Mouse (Mus musculus) heart, adult 18-20 months (tissue): ENCODE measurements at regions not wholly inside any gene's neighbourhood (a gene's known extent, or its start where the extent isn't known, plus 50 kb on each side); places are given as distances from the start of the nearest gene placed in this dataset.

ENCODE experiments used
- DNase-seq, 2 experiments: peaks; one replicate each; pipeline ENCODE4 v3.0.0; 2021 to 2022; ENCODE audit warnings: mixed read lengths in 1 of 2

GRCm38 (mm10) chr13:26457487-26458253 is 312.3 kb downstream of the Hdgfl1 start:
- no peak for DNase-seq

GRCm38 (mm10) chr13:26426639-26427038 is 343.3 kb downstream of the Hdgfl1 start:
- no peak for DNase-seq

GRCm38 (mm10) chr13:26424513-26424912 is 345.5 kb downstream of the Hdgfl1 start:
- DNase-seq = no peak

- DNase-seq = peak; percentile 4 to 12
Observed at GRCm38 (mm10) chr13:26405757-26406156, 364.2 kb downstream of the Hdgfl1 start.

- DNase-seq = peak in 1 of 2 experiments; percentile 41
Observed at GRCm38 (mm10) chr13:26404707-26405106, 365.3 kb downstream of the Hdgfl1 start.

GRCm38 (mm10) chr13:26387861-26388621 is 381.9 kb downstream of the Hdgfl1 start:
- DNase-seq = no peak

- no peak for DNase-seq
Observed at GRCm38 (mm10) chr13:26382631-26383030, 387.3 kb downstream of the Hdgfl1 start.

- no peak for DNase-seq
Observed at GRCm38 (mm10) chr13:26382154-26382553, 387.8 kb downstream of the Hdgfl1 start.

- DNase-seq = no peak
Observed at GRCm38 (mm10) chr13:26375546-26375945, 394.4 kb downstream of the Hdgfl1 start.

- DNase-seq = peak; percentile 26 to 43
Observed at GRCm38 (mm10) chr13:26365911-26366310, 404.1 kb downstream of the Hdgfl1 start.

- DNase-seq = peak; percentile 11 to 50
Observed at GRCm38 (mm10) chr13:26356341-26356740, 413.6 kb downstream of the Hdgfl1 start.

- DNase-seq = no peak
Observed at GRCm38 (mm10) chr13:26354421-26354820, 415.5 kb downstream of the Hdgfl1 start.

- no peak for DNase-seq
Observed at GRCm38 (mm10) chr13:26350510-26350909, 419.5 kb downstream of the Hdgfl1 start.

- peak; percentile 3 to 10 for DNase-seq
Observed at GRCm38 (mm10) chr13:26338795-26339194, 431.2 kb downstream of the Hdgfl1 start.

- DNase-seq = no peak
Observed at GRCm38 (mm10) chr13:26325066-26325465, 444.9 kb downstream of the Hdgfl1 start.

GRCm38 (mm10) chr13:26324633-26325032 is 445.3 kb downstream of the Hdgfl1 start:
- DNase-seq = no peak

GRCm38 (mm10) chr13:26318557-26318956 is 451.4 kb downstream of the Hdgfl1 start:
- no peak for DNase-seq

- DNase-seq = no peak
Observed at GRCm38 (mm10) chr13:26312246-26313010, 457.5 kb downstream of the Hdgfl1 start.

- DNase-seq = no peak
Observed at GRCm38 (mm10) chr13:26284073-26284444, 485.9 kb downstream of the Hdgfl1 start.

GRCm38 (mm10) chr13:26283397-26284072 is 486.4 kb downstream of the Hdgfl1 start:
- no peak for DNase-seq

- no peak for DNase-seq
Observed at GRCm38 (mm10) chr13:26282291-26282690, 487.7 kb downstream of the Hdgfl1 start.

- DNase-seq = no peak
Observed at GRCm38 (mm10) chr13:26272850-26273249, 497.1 kb downstream of the Hdgfl1 start.
